Mouse (Mus musculus): ENCODE results near the gene Gm21704. TPM values are rescaled to one million over a fixed set of nuclear protein-coding genes. Genes with fewer than 3 reads are reported as not detected.
"Not testable (repeated sequence)": the region's sequence is repeated elsewhere in the genome, so short reads cannot be mapped to it uniquely, and the experiment has no call there.

The Gm21704 gene
- not detected in 2 replicates for polyA plus RNA-seq (2012; rRNA removed)

DNA sequence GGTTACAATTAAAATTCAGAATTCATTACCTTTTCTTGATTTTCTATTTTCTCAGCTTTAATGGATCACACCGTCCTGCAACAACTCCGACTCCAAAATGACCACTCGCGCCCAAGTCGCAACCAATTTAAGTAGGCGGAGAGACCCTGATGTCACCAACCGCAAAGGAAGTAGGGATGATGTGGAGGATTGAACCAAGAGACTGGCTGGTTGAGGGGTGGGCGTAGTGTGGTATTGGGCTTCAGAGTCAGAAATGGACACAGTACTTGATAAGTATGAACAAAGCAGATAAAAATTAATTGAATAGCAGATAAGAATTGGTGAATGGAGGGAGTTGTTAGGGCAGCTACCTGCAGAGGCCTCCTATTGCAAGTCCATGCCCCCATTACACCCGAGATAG, at the start of gene Gm21704, which contains the start of gene Gm21708:
Gene Gm21704, minus strand, starts transcription at position 101 of the 400 bp plus-strand sequence.
Gene Gm21708, minus strand, starts transcription at position 101 of the 400 bp plus-strand sequence.
- not testable (repeated sequence) for DNase-seq (ENCODE audit: extremely low spot score in 1 of 2, low spot score in 1 of 2)

- DNase-seq (ENCODE audit: extremely low spot score in 1 of 2, low spot score in 1 of 2) = not testable (repeated sequence)
Measured at GRCm38 (mm10) chrY:3345229-3345628, 64.7 kb downstream of the Gm21704 start, which contains the start of gene Gm21693. Gene Gm21693, minus strand, starts transcription at chrY:3345329.

DNA sequence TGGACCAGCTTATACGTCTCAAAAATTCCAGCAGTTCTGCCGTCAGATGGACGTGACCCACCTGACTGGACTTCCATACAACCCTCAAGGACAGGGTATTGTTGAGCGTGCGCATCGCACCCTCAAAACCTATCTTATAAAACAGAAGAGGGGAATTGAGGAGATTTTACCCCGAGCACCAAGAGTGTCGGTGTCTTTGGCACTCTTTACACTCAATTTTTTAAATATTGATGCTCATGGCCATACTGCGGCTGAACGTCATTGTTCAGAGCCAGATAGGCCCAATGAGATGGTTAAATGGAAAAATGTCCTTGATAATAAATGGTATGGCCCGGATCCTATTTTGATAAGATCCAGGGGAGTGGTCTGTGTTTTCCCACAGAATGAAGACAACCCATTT, 69.3 kb downstream of the Gm21704 start:
- DNase-seq (ENCODE audit: extremely low spot score in 1 of 2, low spot score in 1 of 2) = peak; percentile 0 to 24

Other genes with a start within 250 kb of the Gm21704 start
- gene Gm21677, start 103.7 kb downstream of the Gm21704 start, polyA plus RNA-seq (2012; rRNA removed) = not detected in 2 replicates
- gene Gm21693, start 64.8 kb downstream of the Gm21704 start, polyA plus RNA-seq (2012; rRNA removed) = not detected in 2 replicates
- gene Gm21708, start within 50 bp of the Gm21704 start, polyA plus RNA-seq (2012; rRNA removed) = not detected in 2 replicates

All from frontal cortex, adult 2 months (tissue).